Mouse (Mus musculus): ENCODE results near the gene Pecam1.
"Not testable (repeated sequence)": the region's sequence is repeated elsewhere in the genome, so short reads cannot be mapped to it uniquely, and the experiment has no call there.

Gene Pecam1

DNA sequence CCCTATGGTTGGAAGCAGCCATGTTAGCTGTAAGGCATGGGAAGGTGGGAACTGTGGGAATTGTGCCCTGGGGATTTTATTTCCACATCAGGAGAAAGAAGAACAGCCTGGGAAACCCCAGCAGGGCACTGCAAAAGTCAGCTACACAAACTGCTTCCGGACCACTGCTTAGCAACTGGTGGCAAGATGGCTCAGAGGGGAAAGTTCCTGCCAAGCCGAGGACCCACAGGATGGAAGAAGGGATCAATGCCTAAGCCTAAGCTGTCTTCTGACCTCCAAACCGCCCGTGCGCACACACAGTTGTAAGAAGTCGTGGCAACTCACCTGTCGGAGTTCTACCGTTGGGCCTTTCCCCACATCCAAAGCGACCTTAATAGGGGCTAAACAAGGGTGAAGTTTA is 22.6 kb upstream of the Pecam1 start:
- no peak for DNase-seq (ENCODE audit: low read depth, low spot score)

GRCm38 (mm10) chr11:106770195-106770974 is 20.0 kb upstream of the Pecam1 start:
- no peak for DNase-seq (ENCODE audit: low read depth, low spot score)

- DNase-seq (ENCODE audit: low read depth, low spot score) = no peak
Observed at GRCm38 (mm10) chr11:106767516-106767915, 17.1 kb upstream of the Pecam1 start.

- no peak for DNase-seq (ENCODE audit: low read depth, low spot score)
Observed at GRCm38 (mm10) chr11:106766611-106767162, 16.3 kb upstream of the Pecam1 start.

- DNase-seq (ENCODE audit: low read depth, low spot score) = no peak
Observed at GRCm38 (mm10) chr11:106762800-106763185, 12.4 kb upstream of the Pecam1 start.

GRCm38 (mm10) chr11:106762139-106762799 is 11.8 kb upstream of the Pecam1 start:
- peak; percentile 39 for DNase-seq (ENCODE audit: low read depth, low spot score)

GRCm38 (mm10) chr11:106760511-106760910 is 10.1 kb upstream of the Pecam1 start:
- no peak for DNase-seq (ENCODE audit: low read depth, low spot score)

- DNase-seq (ENCODE audit: low read depth, low spot score) = no peak
Observed at GRCm38 (mm10) chr11:106759028-106759427, 8.6 kb upstream of the Pecam1 start.

DNA sequence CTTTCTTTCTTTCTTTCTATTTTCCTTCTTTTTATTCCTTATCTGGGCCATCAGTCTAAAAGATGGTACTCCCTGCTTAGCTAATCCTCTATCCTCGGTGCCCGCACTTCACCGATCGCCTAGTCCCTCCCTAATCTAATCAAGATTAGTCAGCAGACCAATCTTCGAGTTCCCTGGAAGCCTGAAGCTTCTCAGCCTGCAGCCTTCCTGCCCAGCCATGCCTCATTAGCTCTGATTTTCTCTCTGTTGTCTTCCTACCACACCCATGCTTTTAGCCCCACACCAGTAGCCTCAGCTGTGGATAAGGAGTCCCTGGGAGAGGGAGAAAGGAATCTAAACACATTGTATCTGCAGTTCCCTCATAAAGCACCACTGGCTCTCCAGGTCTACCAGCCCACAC is 5.2 kb upstream of the Pecam1 start:
- no peak for DNase-seq (ENCODE audit: low read depth, low spot score)

- no peak for DNase-seq (ENCODE audit: low read depth, low spot score)
Observed at GRCm38 (mm10) chr11:106753314-106753713, 2.9 kb upstream of the Pecam1 start.

DNA sequence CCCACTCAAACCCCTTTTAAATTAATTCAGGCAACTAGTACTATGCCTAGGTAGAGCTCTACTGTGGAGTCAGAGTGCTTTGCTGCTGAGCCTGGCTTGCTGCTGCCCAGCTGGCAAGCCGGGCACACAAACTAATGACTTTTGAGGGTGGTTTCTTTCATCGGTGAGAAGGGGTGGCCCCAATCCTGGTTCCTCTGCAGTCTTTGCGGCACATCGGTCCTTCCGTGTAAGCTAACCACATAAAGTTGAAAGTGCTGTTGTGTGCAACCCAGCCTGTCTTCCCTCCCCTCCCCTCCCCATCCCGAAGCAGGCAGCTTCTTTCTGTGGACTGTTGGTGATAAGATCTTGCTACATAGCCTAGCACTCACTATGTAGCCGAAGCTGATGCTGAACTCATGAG is 1.7 kb upstream of the Pecam1 start:
- no peak for DNase-seq (ENCODE audit: low read depth, low spot score)

GRCm38 (mm10) chr11:106751039-106752018 is 901 bp upstream of the Pecam1 start, which contains the start of gene Milr1:
TSS of gene Milr1 (plus strand) at chr11:106751226.
- DNase-seq (ENCODE audit: low read depth, low spot score) = no peak

DNA sequence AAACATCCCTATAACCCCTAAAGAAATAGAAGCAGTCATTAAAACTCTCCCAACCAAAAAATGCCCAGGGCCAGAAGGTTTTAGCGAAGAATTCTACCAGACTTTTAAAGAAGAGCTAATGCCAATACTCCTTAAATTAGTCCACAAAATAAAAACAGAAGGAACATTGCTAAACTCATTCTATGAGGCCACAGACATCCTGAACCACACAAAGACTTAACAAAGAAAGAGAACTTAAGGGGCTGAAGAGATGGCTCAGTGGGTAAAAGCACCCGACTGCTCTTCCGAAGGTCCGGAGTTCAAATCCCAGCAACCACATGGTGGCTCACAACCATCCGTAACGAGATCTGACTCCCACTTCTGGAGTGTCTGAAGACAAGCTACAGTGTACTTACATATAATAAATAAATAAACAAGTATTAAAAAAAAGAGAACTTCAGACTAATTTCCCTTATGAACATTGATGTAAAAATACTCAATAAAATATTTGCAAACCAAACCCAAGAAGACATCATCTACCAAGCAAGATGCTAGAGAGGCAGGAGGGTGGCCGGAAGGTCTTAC is 789 bp downstream of the Pecam1 start:
- not testable (repeated sequence) for DNase-seq (ENCODE audit: low read depth, low spot score)

- DNase-seq (ENCODE audit: low read depth, low spot score) = no peak
Observed at GRCm38 (mm10) chr11:106744949-106745348, 5.5 kb downstream of the Pecam1 start.

GRCm38 (mm10) chr11:106742388-106742841 is 8.0 kb downstream of the Pecam1 start:
- peak; percentile 42 for DNase-seq (ENCODE audit: low read depth, low spot score)

- DNase-seq (ENCODE audit: low read depth, low spot score) = no peak
Observed at GRCm38 (mm10) chr11:106741826-106742225, 8.6 kb downstream of the Pecam1 start.

DNA sequence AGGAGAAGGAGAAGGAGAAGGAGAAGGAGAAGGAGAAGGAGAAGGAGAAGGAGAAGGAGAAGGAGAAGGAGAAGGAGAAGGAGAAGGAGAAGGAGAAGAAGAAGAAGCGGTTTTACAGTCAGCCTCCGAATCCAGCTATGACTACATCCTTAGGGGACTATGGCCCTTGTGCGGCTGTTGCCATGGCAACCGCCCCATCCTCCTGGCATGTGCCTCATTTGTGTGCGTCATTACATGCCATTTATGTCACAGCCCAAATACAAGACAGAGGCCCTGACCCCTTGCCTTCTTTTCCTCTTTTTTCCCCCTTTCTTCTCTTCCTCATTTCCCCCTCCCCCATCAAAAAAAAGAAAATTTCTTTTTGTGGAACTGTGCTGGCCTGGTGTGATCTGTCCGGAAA is 9.2 kb downstream of the Pecam1 start:
- peak; percentile 73 for DNase-seq (ENCODE audit: low read depth, low spot score)

- not testable (repeated sequence) for DNase-seq (ENCODE audit: low read depth, low spot score)
Observed at GRCm38 (mm10) chr11:106740724-106741123, 9.7 kb downstream of the Pecam1 start.

- no peak for DNase-seq (ENCODE audit: low read depth, low spot score)
Observed at GRCm38 (mm10) chr11:106739116-106739515, 11.3 kb downstream of the Pecam1 start.

GRCm38 (mm10) chr11:106737178-106737621 is 13.2 kb downstream of the Pecam1 start:
- no peak for DNase-seq (ENCODE audit: low read depth, low spot score)

DNA sequence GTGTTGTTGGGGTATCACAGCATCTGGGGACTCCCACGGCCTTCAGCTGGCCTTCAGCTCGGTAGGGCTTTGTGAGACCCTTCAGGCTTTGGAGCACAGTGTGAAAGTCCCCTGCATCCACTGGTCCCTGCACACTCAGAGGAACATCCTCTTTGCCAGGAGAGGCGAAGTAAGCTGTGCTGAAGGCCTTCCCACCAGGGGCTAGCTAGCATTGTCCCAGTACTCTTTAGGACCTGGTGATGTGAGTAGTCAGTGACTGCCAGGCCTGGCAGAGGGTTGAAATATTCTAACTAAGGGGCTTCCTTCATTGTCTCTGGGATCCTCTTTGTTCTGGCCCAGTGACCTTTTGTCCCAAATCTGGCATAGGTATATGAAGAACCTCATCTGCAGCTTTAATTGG is 13.8 kb downstream of the Pecam1 start:
- no peak for DNase-seq (ENCODE audit: low read depth, low spot score)
